Mouse (Mus musculus) embryonic facial prominence, embryonic 10.5 days (tissue): ENCODE measurements at regions not wholly inside any gene's neighbourhood (a gene's known extent, or its start where the extent isn't known, plus 50 kb on each side); places are given as distances from the start of the nearest gene placed in this dataset.

Experiments
- DNase-seq: peaks from one replicate; pipeline ENCODE4 v3.0.0-alpha.2; 2017; ENCODE audit warnings: low spot score
- H3K27ac ChIP-seq: fragments of 300-500 bp; sonication (generic); replicated peaks from 2 replicates; pipeline ENCODE4 v1.5.1; 2016; ENCODE audit warnings: mild to moderate bottlenecking
- H3K27me3 ChIP-seq: fragments of 300-500 bp; sonication (generic); replicated peaks from 2 replicates; pipeline ENCODE4 v1.6.1; 2016; ENCODE audit warnings: low read depth, mild to moderate bottlenecking; ENCODE audit not compliant: poor library complexity, severe bottlenecking
- H3K36me3 ChIP-seq: fragments of 300-500 bp; sonication (generic); replicated peaks from 2 replicates; pipeline ENCODE4 v1.6.1; 2016; ENCODE audit warnings: mild to moderate bottlenecking, moderate library complexity
- H3K4me1 ChIP-seq: fragments of 300-500 bp; sonication (generic); 2 replicates; pipeline ENCODE4 v1.6.1; 2016
- H3K4me3 ChIP-seq: fragments of 300-500 bp; sonication (generic); 2 replicates; pipeline ENCODE4 v1.5.1; 2016; ENCODE audit warnings: mild to moderate bottlenecking, moderate library complexity
- H3K9me3 ChIP-seq: fragments of 300-500 bp; sonication (generic); 2 replicates; pipeline ENCODE4 v1.6.1; 2016; ENCODE audit warnings: mild to moderate bottlenecking
- WGBS: fragments of 180-500 bp; shearing (Covaris S2); methylation state at CpG from one replicate; pipeline ENCODE4 v1.1.7; 2016; 5-methylcytosine and 5-hydroxymethylcytosine counted together

DNA sequence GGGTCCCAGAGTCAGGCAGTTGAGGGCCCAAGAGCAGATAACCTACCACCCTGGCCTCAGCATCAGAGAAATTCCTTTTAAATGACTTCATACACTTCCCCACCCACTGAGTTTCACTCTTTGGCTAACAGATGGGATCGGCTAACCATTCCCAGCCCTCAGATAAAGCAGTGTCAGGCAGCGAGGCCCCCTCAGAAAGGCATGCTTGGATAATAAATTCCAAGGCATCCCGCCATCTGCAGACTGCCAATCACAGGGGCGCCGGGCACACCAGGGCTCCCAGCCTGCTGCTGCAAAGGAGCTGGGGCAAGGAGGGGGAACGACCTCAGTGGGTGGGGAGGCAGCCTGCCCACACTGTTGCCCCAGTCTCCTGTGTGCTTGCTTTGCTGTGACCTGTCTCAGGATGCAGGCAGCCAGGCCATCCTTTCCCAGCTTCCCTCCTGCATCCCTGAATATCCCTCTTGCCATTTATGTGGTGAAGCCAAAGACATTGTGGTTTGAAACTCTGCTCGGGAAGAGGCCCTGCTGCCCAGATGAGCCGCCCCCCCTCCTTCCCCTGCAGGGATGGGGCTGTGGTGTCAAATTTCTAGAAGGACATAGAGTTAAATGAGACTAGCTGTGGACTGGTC is 143.6 kb downstream of the Gm26897 start:
- peak overlapping the region; percentile 28 for H3K4me3 ChIP-seq
- peak overlapping the region; percentile 88 for H3K27ac ChIP-seq
- DNase-seq, result peak; percentile 84
- WGBS, result 2% methylated on average over 8 of the region's 8 CpGs
- H3K27me3 ChIP-seq, result no peaks in the 10 kb centered on the region
- H3K4me1 ChIP-seq, result peaks cover 34% of the 10 kb centered on the region
- no peaks in the 10 kb centered on the region for H3K36me3 ChIP-seq
- H3K9me3 ChIP-seq, result peaks cover 17% of the 10 kb centered on the region

- H3K27ac ChIP-seq, result 0 out of 2 replicates have a peak overlapping the region, but pooled peaks have one; percentile 1
- peaks cover 34% of the 10 kb centered on the region for H3K4me1 ChIP-seq
- H3K4me3 ChIP-seq, result no peak overlapping the region
- DNase-seq, result no peak
- peaks cover under 1% of the 10 kb centered on the region; the same call in 1 of the 2 replicates for H3K9me3 ChIP-seq
- no peaks in the 10 kb centered on the region for H3K36me3 ChIP-seq
- H3K27me3 ChIP-seq, result no peaks in the 10 kb centered on the region
Measured at GRCm38 (mm10) chr5:111879044-111879443, 145.3 kb downstream of the Gm26897 start.

GRCm38 (mm10) chr5:111880268-111880667 is 146.5 kb downstream of the Gm26897 start:
- 83% methylated on average over 2 of the region's 2 CpGs for WGBS

DNA sequence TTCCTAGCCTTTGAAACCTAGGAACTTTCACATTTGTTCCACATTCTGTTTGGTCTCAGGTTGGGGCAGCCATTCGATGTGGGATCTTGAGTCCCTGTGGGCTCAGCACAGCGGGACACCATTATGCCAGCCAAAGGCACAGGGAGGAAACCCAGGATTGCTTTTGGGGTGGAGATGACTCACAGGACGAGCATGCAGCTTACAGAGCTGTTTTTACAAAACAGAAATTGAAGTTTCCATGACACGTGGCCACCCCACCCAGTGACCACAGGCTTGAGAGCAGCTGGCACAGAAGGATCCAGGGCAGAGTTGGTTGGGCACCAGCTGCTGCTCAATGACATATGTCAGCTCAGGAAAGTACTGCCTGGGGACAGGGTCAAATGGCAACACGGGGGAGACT is 147.8 kb downstream of the Gm26897 start:
- no peak for DNase-seq
- Histone ChIP-seq H3K4me1 (peaks cover 39% of the 10 kb centered on the region), H3K36me3 (no peaks in the 10 kb centered on the region), H3K4me3 (no peak overlapping the region), H3K27ac (peak overlapping the region; percentile 12; the same call in 1 of the 2 replicates), H3K27me3 (peaks cover 11% of the 10 kb centered on the region), H3K9me3 (no peaks in the 10 kb centered on the region)
- 44% methylated on average over 5 of the region's 5 CpGs for WGBS

More at GRCm38 (mm10) chr5:111880268-111880667, 146.5 kb downstream of the Gm26897 start:
- peaks cover 34% of the 10 kb centered on the region for H3K4me1 ChIP-seq
- peak overlapping the region; percentile 1; the same call in 1 of the 2 replicates for H3K27ac ChIP-seq
- no peak for DNase-seq
- no peaks in the 10 kb centered on the region for H3K9me3 ChIP-seq
- no peak overlapping the region for H3K4me3 ChIP-seq
- peaks cover 9% of the 10 kb centered on the region for H3K27me3 ChIP-seq
- no peaks in the 10 kb centered on the region for H3K36me3 ChIP-seq

DNA sequence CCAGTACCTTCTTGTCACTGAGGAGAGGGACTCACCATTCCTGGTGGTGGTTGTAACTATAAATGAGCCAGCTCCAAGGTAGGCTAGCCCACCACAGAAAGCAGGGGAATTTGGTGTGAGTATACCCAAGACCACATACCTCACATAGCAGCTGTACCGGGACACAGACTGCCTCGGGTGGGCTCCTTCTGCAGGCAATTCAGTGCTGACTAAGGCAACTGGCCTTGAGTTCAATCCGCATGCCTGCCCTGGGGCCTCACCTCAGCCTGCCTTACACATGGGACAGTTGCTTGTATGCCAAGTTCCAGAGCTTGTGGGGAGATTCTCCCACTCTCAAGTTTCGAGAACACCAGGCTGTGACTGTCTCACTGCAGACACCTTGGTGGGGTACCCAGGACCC is 153.6 kb downstream of the Gm26897 start:
- no peak for DNase-seq
- Histone ChIP-seq H3K36me3 (no peaks in the 10 kb centered on the region), H3K27ac (peak overlapping the region; percentile 61), H3K4me1 (peaks cover 57% of the 10 kb centered on the region), H3K9me3 (no peaks in the 10 kb centered on the region), H3K4me3 (no peak overlapping the region), H3K27me3 (peaks cover 19% of the 10 kb centered on the region)
- 56% methylated on average over 4 of the region's 4 CpGs for WGBS

DNA sequence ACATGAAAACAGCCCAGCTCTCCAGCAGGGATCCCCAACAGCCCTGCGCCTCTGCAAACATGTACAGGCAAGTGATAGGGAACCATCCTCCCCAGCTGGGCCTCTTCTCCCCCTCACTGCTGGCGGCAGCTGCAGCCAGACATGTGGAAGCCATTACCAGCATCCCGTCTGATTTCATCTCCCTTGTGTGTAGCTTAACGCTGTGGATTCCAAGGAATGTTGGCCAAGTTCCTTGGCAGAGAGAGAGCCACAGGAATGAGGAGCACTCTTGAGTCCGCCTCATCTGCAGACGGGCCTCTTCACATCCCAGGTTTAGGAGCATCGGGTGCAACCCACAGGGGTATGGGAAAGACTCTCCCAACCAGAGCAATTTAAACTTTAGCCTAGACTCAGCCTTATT is 157.1 kb downstream of the Gm26897 start:
- H3K4me1 ChIP-seq, result peaks cover 81% of the 10 kb centered on the region
- WGBS, result 35% methylated on average over 7 of the region's 7 CpGs
- peaks cover 8% of the 10 kb centered on the region for H3K27me3 ChIP-seq
- DNase-seq, result peak; percentile 87
- peak overlapping the region; percentile 84 for H3K27ac ChIP-seq
- peak overlapping the region; percentile 16; the same call in 1 of the 2 replicates for H3K4me3 ChIP-seq
- no peaks in the 10 kb centered on the region for H3K36me3 ChIP-seq
- no peaks in the 10 kb centered on the region for H3K9me3 ChIP-seq

GRCm38 (mm10) chr5:111891261-111891693 is 157.6 kb downstream of the Gm26897 start:
- Histone ChIP-seq H3K27ac (peak overlapping the region; percentile 84), H3K4me1 (peaks cover 77% of the 10 kb centered on the region), H3K27me3 (peaks cover 8% of the 10 kb centered on the region), H3K36me3 (no peaks in the 10 kb centered on the region), H3K9me3 (no peaks in the 10 kb centered on the region), H3K4me3 (0 out of 2 replicates have a peak overlapping the region, but pooled peaks have one; percentile 16)
- DNase-seq, result peak; percentile 56
- 48% methylated on average over 8 of the region's 8 CpGs for WGBS

- Histone ChIP-seq H3K4me1 (peaks cover 69% of the 10 kb centered on the region), H3K9me3 (no peaks in the 10 kb centered on the region), H3K36me3 (no peaks in the 10 kb centered on the region), H3K4me3 (no peak overlapping the region), H3K27me3 (no peaks in the 10 kb centered on the region), H3K27ac (peak overlapping the region; percentile 81)
- no peak for DNase-seq
- WGBS, result 60% methylated on average over 3 of the region's 3 CpGs
Measured at GRCm38 (mm10) chr5:111892956-111893355, 159.2 kb downstream of the Gm26897 start.

DNA sequence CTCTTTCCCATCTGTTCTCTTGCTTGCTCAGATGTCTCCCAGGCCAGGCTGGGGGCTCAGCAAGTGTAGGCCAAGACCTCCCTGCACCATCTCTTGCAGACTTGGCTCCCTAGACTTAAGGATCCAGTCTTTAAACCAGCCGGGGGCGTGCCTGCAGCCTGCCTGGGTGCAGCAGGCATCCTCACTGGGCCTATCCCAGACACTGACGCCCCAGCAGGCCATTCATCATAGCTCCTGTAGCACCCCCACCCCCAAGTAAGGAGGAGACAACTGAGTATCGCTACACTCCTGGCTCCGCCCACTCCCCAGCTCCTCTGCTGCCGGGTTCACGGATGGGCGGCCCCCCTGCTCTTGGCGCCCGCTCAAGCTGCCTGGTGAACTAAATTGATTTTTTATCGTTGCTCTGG is 160.2 kb downstream of the Gm26897 start:
- peak overlapping the region; percentile 48 for H3K4me3 ChIP-seq
- peaks cover 69% of the 10 kb centered on the region for H3K4me1 ChIP-seq
- no peaks in the 10 kb centered on the region for H3K36me3 ChIP-seq
- under 1% methylated on average over 11 of the region's 11 CpGs for WGBS
- H3K27ac ChIP-seq, result peak overlapping the region; percentile 81
- no peaks in the 10 kb centered on the region for H3K27me3 ChIP-seq
- no peaks in the 10 kb centered on the region for H3K9me3 ChIP-seq
- DNase-seq, result peak; percentile 82

DNA sequence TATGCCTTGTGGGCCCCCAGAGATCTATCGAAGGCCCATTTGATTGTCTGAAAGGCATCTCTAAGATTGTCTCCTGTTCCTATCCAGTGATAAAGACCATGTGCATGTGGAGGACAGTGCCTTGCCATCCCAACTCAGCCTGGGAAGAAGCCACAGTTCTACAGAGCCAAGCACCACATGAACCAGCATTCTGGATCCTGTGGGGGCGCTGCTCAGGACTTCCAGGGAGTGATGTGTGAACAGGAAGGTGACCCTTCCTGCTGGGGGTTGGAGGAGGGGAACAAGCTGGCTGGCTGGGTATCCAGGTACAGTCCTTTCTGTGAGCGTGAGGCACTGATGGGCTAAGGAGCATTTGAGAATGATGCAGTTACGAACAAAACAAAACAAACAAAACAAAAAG is 163.8 kb downstream of the Gm26897 start:
- Histone ChIP-seq H3K4me3 (no peak overlapping the region), H3K36me3 (no peaks in the 10 kb centered on the region), H3K27me3 (0 out of 2 replicates have a peak, but pooled peaks cover 5% of the 10 kb centered on the region), H3K27ac (0 out of 2 replicates have a peak overlapping the region, but pooled peaks have one; percentile 41), H3K9me3 (no peaks in the 10 kb centered on the region), H3K4me1 (peaks cover 51% of the 10 kb centered on the region)
- WGBS, result 64% methylated on average over 4 of the region's 4 CpGs
- no peak for DNase-seq

- Histone ChIP-seq H3K4me3 (no peak overlapping the region), H3K27ac (peak overlapping the region; percentile 41; the same call in 1 of the 2 replicates), H3K27me3 (0 out of 2 replicates have a peak, but pooled peaks cover 5% of the 10 kb centered on the region), H3K4me1 (peaks cover 42% of the 10 kb centered on the region), H3K9me3 (no peaks in the 10 kb centered on the region), H3K36me3 (no peaks in the 10 kb centered on the region)
- WGBS, result 74% methylated on average over 12 of the region's 12 CpGs
- no peak for DNase-seq
Measured at GRCm38 (mm10) chr5:111898482-111898881, 164.8 kb downstream of the Gm26897 start.

DNA sequence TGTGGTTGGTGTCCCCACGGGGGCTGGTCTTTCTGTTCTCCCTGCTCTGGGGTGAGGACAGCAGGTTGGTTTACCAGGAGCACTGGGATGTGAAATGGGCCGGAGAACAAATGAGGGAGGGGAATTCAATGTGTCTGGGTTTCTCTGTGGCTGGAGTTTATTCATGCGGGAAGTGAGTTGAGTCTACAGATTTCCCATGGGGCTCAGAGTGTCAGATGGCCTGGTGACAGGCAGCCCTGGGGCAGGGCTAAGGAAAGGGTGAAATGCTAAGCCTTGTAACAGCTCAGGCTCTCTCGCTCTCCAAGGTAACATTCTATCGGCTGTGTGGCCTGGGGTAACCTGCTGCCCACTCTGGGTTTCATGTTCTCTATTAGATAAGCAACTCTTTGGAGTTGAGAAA is 167.5 kb downstream of the Gm26897 start:
- WGBS, result 58% methylated on average over 5 of the region's 5 CpGs
- H3K27ac ChIP-seq, result no peak overlapping the region

DNA sequence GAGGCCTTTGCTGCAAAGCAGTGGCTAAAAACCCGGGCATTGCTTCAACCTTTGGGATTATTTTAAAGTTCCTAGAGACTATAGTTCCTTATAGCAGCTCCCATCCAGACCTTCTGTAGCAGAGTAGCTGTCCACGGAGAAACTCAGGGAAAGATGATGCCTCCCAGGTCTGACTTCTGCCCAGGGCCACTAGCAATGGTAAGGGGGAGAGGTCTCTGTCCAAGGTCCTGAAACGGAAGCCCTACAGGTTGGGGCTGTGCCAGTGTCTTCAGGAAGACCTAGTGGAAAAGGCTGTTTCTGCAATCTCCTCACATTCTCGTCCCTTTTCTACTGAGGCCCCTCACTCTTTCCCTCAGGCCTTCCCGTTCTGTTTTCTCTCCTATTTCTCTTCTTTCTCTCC is 168.0 kb downstream of the Gm26897 start:
- peak; percentile 82 for DNase-seq
- WGBS, result 15% methylated on average over 5 of the region's 5 CpGs
- H3K4me3 ChIP-seq, result no peak overlapping the region
- 0 out of 2 replicates have a peak, but pooled peaks cover 5% of the 10 kb centered on the region for H3K27me3 ChIP-seq
- no peak overlapping the region for H3K27ac ChIP-seq
- no peaks in the 10 kb centered on the region for H3K9me3 ChIP-seq
- no peaks in the 10 kb centered on the region for H3K36me3 ChIP-seq
- peaks cover 27% of the 10 kb centered on the region for H3K4me1 ChIP-seq

More for the DNA sequence above, 167.5 kb downstream of the Gm26897 start:
- Histone ChIP-seq H3K36me3 (no peaks in the 10 kb centered on the region), H3K4me3 (no peak overlapping the region), H3K4me1 (peaks cover 27% of the 10 kb centered on the region), H3K9me3 (no peaks in the 10 kb centered on the region), H3K27me3 (0 out of 2 replicates have a peak, but pooled peaks cover 5% of the 10 kb centered on the region)
- no peak for DNase-seq
